Mouse (Mus musculus): ENCODE data around the gene Vmn2r81.
"Not testable (repeated sequence)": the region's sequence is repeated elsewhere in the genome, so short reads cannot be mapped to it uniquely, and the experiment has no call there.

Gene Vmn2r81

GRCm38 (mm10) chr10:79247392-79247791 is at the start of gene Vmn2r81:
Vmn2r81 (plus strand) TSS chr10:79247692.
- in situ Hi-C loops (cut with MboI; ENCODE audit: low pct_unique_long_range_greater_than_20kb in 1 of 2, low sequenced_read_pairs in 2 of 2, unreplicated experiment in 1 of 2), result not testable (repeated sequence)

- in situ Hi-C loops (cut with MboI; ENCODE audit: low pct_unique_long_range_greater_than_20kb in 1 of 2, low sequenced_read_pairs in 2 of 2, unreplicated experiment in 1 of 2), result not testable (repeated sequence)
These were observed 47.5 kb upstream of the Vmn2r81 start for GRCm38 (mm10) chr10:79199973-79200372.

GRCm38 (mm10) chr10:79220432-79220831 is 27.1 kb upstream of the Vmn2r81 start:
- in situ Hi-C loops (cut with MboI; ENCODE audit: low pct_unique_long_range_greater_than_20kb in 1 of 2, low sequenced_read_pairs in 2 of 2, unreplicated experiment in 1 of 2), result no loop called here

DNA sequence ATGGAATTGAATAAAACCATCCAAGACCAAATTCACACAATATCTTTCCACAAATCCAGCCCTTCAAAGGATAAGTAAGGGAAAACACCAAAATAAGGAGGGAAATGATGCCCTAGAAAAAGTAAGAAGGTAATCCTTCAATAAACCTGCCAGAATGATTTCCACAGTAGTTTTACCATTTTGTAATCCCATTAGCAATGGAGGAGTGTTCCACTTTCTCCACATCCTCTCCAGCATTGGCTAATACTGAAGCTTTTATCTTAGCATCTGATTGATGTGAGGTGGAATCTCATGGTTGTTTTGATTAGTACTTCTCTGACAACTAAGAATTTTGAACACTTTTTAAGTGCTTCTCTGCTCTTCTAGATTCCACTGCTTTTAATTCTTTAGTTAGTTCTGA is 25.9 kb upstream of the Vmn2r81 start:
- in situ Hi-C loops (cut with MboI; ENCODE audit: low pct_unique_long_range_greater_than_20kb in 1 of 2, low sequenced_read_pairs in 2 of 2, unreplicated experiment in 1 of 2), result no loop called here

DNA sequence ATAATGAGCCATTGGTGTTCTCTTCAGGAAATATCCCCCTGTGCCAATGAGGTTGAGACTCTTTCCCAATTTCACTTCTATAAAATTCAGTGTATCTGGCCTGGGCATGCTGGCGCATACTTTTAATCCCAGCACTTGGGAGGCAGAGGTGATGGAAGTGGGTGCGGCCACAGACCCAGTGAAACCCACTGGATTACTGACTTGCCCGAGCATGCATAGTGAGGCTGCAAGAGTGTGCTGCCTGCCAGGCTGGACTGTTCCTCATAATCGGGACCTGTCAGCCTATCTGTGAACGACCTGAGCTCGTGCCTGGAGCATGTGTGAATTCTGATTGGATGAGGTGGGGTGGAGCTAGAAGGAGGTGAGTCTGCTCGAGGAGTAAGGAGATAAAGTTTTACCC is 25.3 kb upstream of the Vmn2r81 start:
- in situ Hi-C loops (cut with MboI; ENCODE audit: low pct_unique_long_range_greater_than_20kb in 1 of 2, low sequenced_read_pairs in 2 of 2, unreplicated experiment in 1 of 2), result no loop called here

GRCm38 (mm10) chr10:79322033-79322736 is 74.7 kb downstream of the Vmn2r81 start:
- in situ Hi-C loops (cut with MboI; ENCODE audit: low pct_unique_long_range_greater_than_20kb in 1 of 2, low sequenced_read_pairs in 2 of 2, unreplicated experiment in 1 of 2), result not testable (repeated sequence)

DNA sequence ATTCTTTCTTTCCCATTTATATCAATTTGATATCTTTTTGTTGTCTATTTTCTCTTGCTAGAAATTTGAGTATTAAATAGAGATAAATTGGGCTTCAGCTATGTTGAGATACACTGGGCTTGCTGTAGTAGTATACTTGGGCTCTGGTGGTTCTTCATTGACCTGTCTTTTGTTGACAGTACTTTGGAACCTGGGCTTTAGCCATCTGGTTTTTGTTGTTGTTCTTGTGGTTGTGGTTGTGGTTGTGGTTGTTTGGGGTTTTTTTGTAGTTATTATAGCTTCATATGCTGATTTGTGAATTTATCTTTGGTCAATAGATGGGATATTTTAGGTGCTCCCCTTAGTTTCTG is 75.2 kb downstream of the Vmn2r81 start:
- in situ Hi-C loops (cut with MboI; ENCODE audit: low pct_unique_long_range_greater_than_20kb in 1 of 2, low sequenced_read_pairs in 2 of 2, unreplicated experiment in 1 of 2), result no loop called here
